Comparison of ENCODE assay signal across 9 mouse cellular contexts in genomic region chr7:34305454-34305853, GRCm38 (mm10). TPM values are rescaled to one million over a fixed set of nuclear protein-coding genes. Genes with fewer than 3 reads are reported as not detected.
A peak's percentile ranks its signal among the peaks of the same experiment; 100 is the strongest.
DNase-seq lines count a peak whose midpoint lies in the region; ATAC-seq and TF ChIP-seq lines count a peak whose summit lies in the region.
"Had no signal": no experiment of that assay in that cellular context is flagged by ENCODE, and none has a peak within 500 bp of the region (broad histone marks: within the 10 kb centered on the region; RNA-seq: fewer than 3 reads in every experiment).

No protein-coding gene starts in this region.

- no peak overlapping the region for H3K9ac ChIP-seq in liver, embryonic 12.5 days
- peak overlapping the region; percentile 8; the same call in 1 of the 2 replicates for H3K9ac ChIP-seq in heart, postnatal 0 days (replicated peaks; ENCODE audit: low read depth, low read length)
- H3K9ac ChIP-seq in neural tube, embryonic 15.5 days (replicated peaks) = no peak overlapping the region
- H3K9ac ChIP-seq in midbrain, embryonic 14.5 days (replicated peaks; ENCODE audit: low read length) = no peak overlapping the region

- no peak overlapping the region for H3K4me3 ChIP-seq in liver, embryonic 12.5 days
- no peak overlapping the region for H3K4me3 ChIP-seq in heart, postnatal 0 days (ENCODE audit: low read depth, low read length)
- no peak overlapping the region for H3K4me3 ChIP-seq in neural tube, embryonic 15.5 days (replicated peaks)
- no peak overlapping the region for H3K4me3 ChIP-seq in midbrain, embryonic 14.5 days (replicated peaks; ENCODE audit: low read depth, low read length)

- peak overlapping the region; percentile 31; the same call in 1 of the 2 replicates for H3K27ac ChIP-seq in liver, embryonic 12.5 days
- peak overlapping the region; percentile 85 for H3K27ac ChIP-seq in heart, postnatal 0 days (ENCODE audit: low read depth)
- H3K27ac ChIP-seq in neural tube, embryonic 15.5 days (replicated peaks) = no peak overlapping the region
- no peak overlapping the region for H3K27ac ChIP-seq in midbrain, embryonic 14.5 days (replicated peaks; ENCODE audit: low read depth, low read length)

- ATAC-seq in liver, embryonic 12.5 days = no peak
- ATAC-seq in heart, postnatal 0 days (ENCODE audit: insufficient read depth, low read depth) = peak; percentile 45; the same call in 1 of the 2 replicates
- no peak for ATAC-seq in neural tube, embryonic 15.5 days (ENCODE audit: low FRiP score)
- ATAC-seq in midbrain, embryonic 14.5 days (ENCODE audit: low FRiP score, low TSS enrichment) = no peak

- peaks cover 46% of the 10 kb centered on the region for H3K4me1 ChIP-seq in liver, embryonic 12.5 days
- H3K4me1 ChIP-seq in heart, postnatal 0 days (ENCODE audit: control insufficient read depth, insufficient read depth) = peaks cover 55% of the 10 kb centered on the region
- H3K4me1 ChIP-seq in neural tube, embryonic 15.5 days = peaks cover 5% of the 10 kb centered on the region; the same call in 1 of the 2 replicates
- H3K4me1 ChIP-seq in midbrain, embryonic 14.5 days (ENCODE audit: control insufficient read depth, insufficient read depth, low read length) = no peaks in the 10 kb centered on the region

- WGBS in liver, embryonic 12.5 days (ENCODE audit: insufficient replicate concordance) = 69% methylated on average over 4 of the region's 4 CpGs
- WGBS in heart, postnatal 0 days = 21% methylated on average over 4 of the region's 4 CpGs
- 60% methylated on average over 4 of the region's 4 CpGs for WGBS in neural tube, embryonic 15.5 days
- 78% methylated on average over 4 of the region's 4 CpGs for WGBS in midbrain, embryonic 14.5 days

- intact Hi-C loops in left cerebral cortex, postnatal 4 days (cut with DNase I) = no loop called here

- DNase-seq in liver = no peak
- no peak for DNase-seq in heart, postnatal 0 days (ENCODE audit: low spot score)
- DNase-seq in kidney, postnatal 4 days = peak; percentile 27 to 52
- DNase-seq in midbrain, embryonic 14.5 days = no peak
- no peak for DNase-seq in left cerebral cortex, postnatal 4 days
- DNase-seq: layer of hippocampus, postnatal 36 days; right cerebral cortex, postnatal 25 days had no signal

- no peak overlapping the region for H3K4me2 ChIP-seq in liver, embryonic 12.5 days
- peak overlapping the region; percentile 26; the same call in 1 of the 2 replicates for H3K4me2 ChIP-seq in heart, postnatal 0 days (ENCODE audit: low read depth, low read length)
- H3K4me2 ChIP-seq in neural tube, embryonic 15.5 days = no peak overlapping the region
- H3K4me2 ChIP-seq in midbrain, embryonic 14.5 days (ENCODE audit: low read length) = no peak overlapping the region

- TF ChIP-seq EP300 in heart, postnatal 0 days (IDR thresholded peaks at IDR 0.05; ENCODE audit: low read depth) = no peak

- no peaks in the 10 kb centered on the region for H3K9me3 ChIP-seq in liver, embryonic 12.5 days (replicated peaks)
- no peaks in the 10 kb centered on the region for H3K9me3 ChIP-seq in heart, postnatal 0 days (replicated peaks; ENCODE audit: control insufficient read depth, low read length)
- no peaks in the 10 kb centered on the region for H3K9me3 ChIP-seq in neural tube, embryonic 15.5 days (replicated peaks)
- H3K9me3 ChIP-seq in midbrain, embryonic 14.5 days (ENCODE audit: control insufficient read depth, low read length) = no peaks in the 10 kb centered on the region

- no peaks in the 10 kb centered on the region for H3K27me3 ChIP-seq in liver, embryonic 12.5 days (replicated peaks)
- no peaks in the 10 kb centered on the region for H3K27me3 ChIP-seq in heart, postnatal 0 days (ENCODE audit: control insufficient read depth, insufficient read depth, low read length)
- H3K27me3 ChIP-seq in neural tube, embryonic 15.5 days (replicated peaks) = no peaks in the 10 kb centered on the region
- H3K27me3 ChIP-seq in midbrain, embryonic 14.5 days (ENCODE audit: control insufficient read depth, insufficient read depth, low read length) = no peaks in the 10 kb centered on the region

- no peak for TF ChIP-seq CTCF in heart, postnatal 0 days (IDR thresholded peaks at IDR 0.05; ENCODE audit: low read depth)

- peaks cover 10% of the 10 kb centered on the region; the same call in 1 of the 2 replicates for H3K36me3 ChIP-seq in liver, embryonic 12.5 days
- H3K36me3 ChIP-seq in heart, postnatal 0 days (replicated peaks; ENCODE audit: control insufficient read depth, insufficient read depth, low read length) = no peaks in the 10 kb centered on the region
- H3K36me3 ChIP-seq in neural tube, embryonic 15.5 days = peaks cover 3% of the 10 kb centered on the region; the same call in 1 of the 2 replicates
- H3K36me3 ChIP-seq in midbrain, embryonic 14.5 days (ENCODE audit: control insufficient read depth, insufficient read depth, low read length) = no peaks in the 10 kb centered on the region

RNA-seq across cellular contexts. Expression of gene 4931406P16Rik, which starts 7.9 kb away (rescaled TPM):
- 19.6 and 22.0 TPM in 2 replicates for polyA plus RNA-seq in liver, embryonic 12.5 days (2016; fragmentation: Nextera tagmentation; extraction: Ambion mirVana)
- total RNA-seq in heart, postnatal 0 days (2014; rRNA removed; ENCODE audit: low replicate concordance) = 62.1 and 67.8 TPM in 2 replicates
- 25.4 and 25.9 TPM in 2 replicates for polyA plus RNA-seq in heart, postnatal 0 days (2015; fragmentation: Nextera tagmentation; extraction: Ambion mirVana)
- 30.1 and 30.8 TPM in 2 replicates for polyA plus RNA-seq in neural tube, embryonic 15.5 days (2015; fragmentation: Nextera tagmentation; extraction: Ambion mirVana)
- 36.7 and 40.6 TPM in 2 replicates for polyA plus RNA-seq in midbrain, embryonic 14.5 days (2014; fragmentation: Nextera tagmentation; extraction: Ambion mirVana)
- 10 to 100 TPM; 50.3 to 64.9 TPM for total RNA-seq in left cerebral cortex, postnatal 4 days (2021)

RNA-seq across cellular contexts. Expression of gene Gm6096, which starts 54.6 kb away (rescaled TPM):
- polyA plus RNA-seq in liver, embryonic 12.5 days (2016; fragmentation: Nextera tagmentation; extraction: Ambion mirVana) = not detected in 2 replicates
- total RNA-seq in heart, postnatal 0 days (2014; rRNA removed; ENCODE audit: low replicate concordance) = not detected in 2 replicates
- polyA plus RNA-seq in heart, postnatal 0 days (2015; fragmentation: Nextera tagmentation; extraction: Ambion mirVana) = 0.32 TPM in 1 of 2 replicates, not detected in the other
- polyA plus RNA-seq in neural tube, embryonic 15.5 days (2015; fragmentation: Nextera tagmentation; extraction: Ambion mirVana) = not detected in 2 replicates
- 0.84 TPM in 1 of 2 replicates, not detected in the other for polyA plus RNA-seq in midbrain, embryonic 14.5 days (2014; fragmentation: Nextera tagmentation; extraction: Ambion mirVana)
- not detected for total RNA-seq in left cerebral cortex, postnatal 4 days (2021)
- total RNA-seq: layer of hippocampus, postnatal 36 days had no signal

Comparison
In these comparisons a context has a peak if more than half of its experiments do, and no peak if none do; other contexts are left out.
1. H3K27ac ChIP-seq: peak in liver, embryonic 12.5 days (single experiment) and heart, postnatal 0 days (single experiment); none in neural tube, embryonic 15.5 days (single experiment) and midbrain, embryonic 14.5 days (single experiment).
2. DNase-seq: peak in kidney, postnatal 4 days (2 of 2); none in liver (single experiment), heart, postnatal 0 days (single experiment), midbrain, embryonic 14.5 days (single experiment) and left cerebral cortex, postnatal 4 days (single experiment).